Mouse (Mus musculus) cerebellum, adult 18-20 months (tissue): ENCODE results near the gene Ugt1a7c.
"Not testable (repeated sequence)": the region's sequence is repeated elsewhere in the genome, so short reads cannot be mapped to it uniquely, and the experiment has no call there.

Experiments
- DNase-seq, 2 experiments: peaks; one replicate each; pipeline ENCODE4 v3.0.0; 2021

Ugt1a7c gene

DNA sequence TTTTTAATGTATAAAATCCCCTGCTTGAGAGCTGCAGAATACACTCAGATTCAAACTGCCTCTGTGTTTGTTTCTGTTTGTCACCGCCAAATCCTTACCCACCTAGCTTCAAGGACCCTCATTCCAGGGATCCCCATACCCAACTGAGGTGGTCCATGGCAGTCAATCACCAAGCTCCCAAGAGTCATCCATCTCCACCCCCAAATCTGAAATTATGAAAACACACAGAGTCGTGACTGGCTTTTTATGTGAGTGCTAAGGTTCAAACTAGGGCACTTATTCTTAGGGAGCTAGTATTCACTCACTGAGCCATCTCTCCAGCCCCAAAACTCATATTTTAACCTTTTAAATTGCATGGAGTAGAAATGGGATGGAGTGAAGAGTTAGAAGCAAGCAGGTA lies 130.4 kb downstream of the Ugt1a7c start:
- DNase-seq = not testable (repeated sequence)

DNA sequence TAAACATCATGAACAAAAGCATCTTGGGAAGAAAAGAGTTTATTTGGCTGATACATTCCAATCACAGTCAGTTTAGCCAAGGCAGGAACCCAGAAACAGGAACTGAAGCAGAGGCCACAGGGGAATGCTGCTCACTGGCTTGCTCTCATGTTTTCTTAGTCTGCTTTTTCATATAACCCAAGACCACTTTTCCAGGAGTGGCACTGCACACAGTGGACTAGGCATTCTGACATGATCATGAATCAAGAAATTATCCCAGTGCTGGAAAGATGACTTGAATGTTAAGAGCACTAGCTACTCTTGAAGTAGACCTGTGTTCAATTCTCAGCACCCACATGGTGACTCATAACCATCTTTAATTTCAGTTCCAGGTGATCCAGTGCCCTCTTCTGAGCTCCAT lies 130.9 kb downstream of the Ugt1a7c start:
- DNase-seq = no peak

DNA sequence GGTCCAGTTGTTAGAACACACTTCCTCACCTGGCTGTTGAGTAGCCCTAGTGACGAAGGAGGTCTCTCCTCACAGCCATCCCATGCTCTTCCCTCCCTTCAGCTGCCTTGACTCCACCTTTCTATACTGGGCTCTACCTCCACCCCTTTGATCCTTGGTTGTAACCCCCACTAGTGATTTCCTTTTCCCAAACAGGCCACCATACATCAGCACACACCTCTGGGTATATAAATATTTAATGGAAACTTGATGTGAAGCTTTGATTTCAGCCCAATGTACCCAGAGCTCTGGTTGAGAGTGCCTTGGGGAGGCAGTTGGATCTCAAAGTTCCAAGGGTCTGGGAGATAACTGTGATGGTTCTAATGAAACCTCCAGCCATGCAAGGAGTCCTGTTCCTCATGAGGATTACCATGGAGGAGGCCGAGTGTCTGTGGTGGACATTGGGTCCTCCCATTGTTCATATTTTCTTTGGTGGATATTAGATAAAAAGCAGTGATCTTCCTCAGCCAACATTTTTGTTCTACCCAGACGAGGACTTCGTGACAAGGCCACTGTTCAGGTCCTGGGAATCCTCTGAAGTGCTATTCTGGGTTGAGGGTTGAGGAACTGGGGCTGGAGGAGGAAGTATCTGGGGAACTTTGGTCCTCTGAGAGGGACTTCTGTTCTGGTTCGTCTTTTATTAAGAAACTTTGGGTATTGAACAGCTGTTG lies 132.0 kb downstream of the Ugt1a7c start, which contains the start of gene Mroh2a:
Gene Mroh2a, plus strand, starts transcription at position 317 of the 710 bp plus-strand sequence.
- DNase-seq = no peak

DNA sequence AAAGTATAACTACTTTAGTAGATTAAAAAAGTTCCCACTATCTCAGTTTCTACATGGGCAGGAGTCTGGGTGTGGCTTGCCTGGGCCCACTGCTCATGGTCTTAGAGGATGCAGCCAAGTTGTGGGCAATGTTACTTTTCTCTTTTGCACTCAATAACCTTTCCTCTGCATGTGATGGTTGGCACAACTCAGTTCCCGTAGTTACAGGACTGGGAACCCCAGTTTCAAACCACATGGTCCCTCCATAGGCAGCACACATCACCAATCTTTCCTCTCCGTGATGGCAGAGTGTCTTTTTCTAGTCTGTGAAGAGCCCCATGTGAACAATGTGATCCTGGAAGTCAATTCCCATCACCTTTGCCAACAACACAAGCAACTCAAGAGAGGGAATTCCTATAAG lies 132.6 kb downstream of the Ugt1a7c start:
- peak in 1 of 2 experiments; percentile 1 for DNase-seq

DNA sequence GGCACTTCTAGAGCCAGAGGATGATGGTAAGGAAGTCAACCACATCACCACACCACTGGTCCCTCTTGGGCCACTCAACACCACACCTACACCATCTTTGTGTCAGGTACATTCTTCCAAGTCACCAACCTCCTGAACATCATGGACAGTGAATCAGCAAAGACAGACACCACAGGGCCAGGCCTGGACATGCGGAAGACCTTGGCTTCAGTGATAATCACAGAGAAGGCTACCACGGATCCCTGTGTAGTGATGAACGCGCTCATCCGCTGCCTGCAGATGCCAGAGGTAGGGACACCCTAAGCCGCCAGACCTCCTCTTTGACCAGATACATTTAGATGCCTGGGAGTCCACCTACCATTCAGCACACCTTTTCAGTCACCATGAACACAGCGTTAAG lies 133.3 kb downstream of the Ugt1a7c start:
- no peak for DNase-seq

DNA sequence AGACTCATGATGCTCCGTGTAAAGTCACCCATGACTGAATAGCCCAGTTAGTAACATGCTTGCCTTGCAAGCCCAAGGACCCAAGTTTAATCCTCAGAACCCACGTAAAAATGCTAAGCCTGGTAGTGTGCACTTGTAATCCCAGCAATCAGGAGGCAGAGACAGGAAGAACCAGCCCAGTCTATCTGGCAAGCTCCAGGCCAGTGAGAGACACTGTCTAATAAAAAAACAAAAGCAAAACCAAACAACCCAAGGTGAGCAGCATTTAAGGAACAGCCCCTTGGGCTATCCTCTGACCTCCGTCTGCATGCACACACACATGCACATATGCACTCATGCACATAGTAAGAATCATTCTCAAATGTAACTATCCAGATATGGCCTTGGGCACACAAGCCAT lies 134.7 kb downstream of the Ugt1a7c start:
- no peak for DNase-seq

DNA sequence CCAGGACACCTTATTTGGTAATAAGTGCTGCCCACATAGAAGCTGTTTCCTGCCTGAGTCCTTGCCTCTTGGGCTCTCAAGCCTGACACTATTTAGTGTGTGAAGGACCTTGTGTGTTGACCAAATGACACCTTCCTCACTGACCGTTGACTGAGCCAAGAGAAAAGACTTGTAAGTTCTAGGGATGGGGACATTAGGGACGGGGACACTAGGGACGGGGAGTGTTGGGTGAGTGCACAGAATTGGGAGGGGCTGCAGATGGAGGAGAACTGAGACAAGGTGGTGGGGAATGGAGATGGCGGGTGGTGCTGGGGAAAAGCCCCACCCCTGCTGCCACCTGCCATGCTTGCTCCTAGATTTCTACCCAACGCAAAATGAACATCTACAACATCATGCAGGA lies 135.1 kb downstream of the Ugt1a7c start:
- peak in 1 of 2 experiments; percentile 10 for DNase-seq

DNA sequence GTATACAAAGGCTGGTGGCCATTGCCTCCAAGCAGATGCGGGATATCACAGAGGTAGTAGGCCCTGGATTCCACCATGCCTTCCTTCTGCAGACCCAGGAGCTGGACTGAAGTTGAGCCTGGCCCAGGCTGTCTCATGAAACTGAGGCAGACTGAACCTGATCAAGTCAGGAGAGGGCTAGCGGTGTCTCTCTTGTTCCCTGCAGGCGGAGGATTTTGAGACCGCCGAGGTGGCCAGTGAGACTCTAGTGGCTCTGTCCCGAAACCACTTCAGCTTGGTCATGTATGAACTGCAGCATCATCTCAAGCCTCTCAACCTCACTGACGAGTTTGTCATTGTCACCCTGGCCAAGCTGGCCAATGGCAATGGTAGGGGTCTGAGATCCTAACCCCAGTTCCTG lies 135.6 kb downstream of the Ugt1a7c start:
- DNase-seq = no peak

DNA sequence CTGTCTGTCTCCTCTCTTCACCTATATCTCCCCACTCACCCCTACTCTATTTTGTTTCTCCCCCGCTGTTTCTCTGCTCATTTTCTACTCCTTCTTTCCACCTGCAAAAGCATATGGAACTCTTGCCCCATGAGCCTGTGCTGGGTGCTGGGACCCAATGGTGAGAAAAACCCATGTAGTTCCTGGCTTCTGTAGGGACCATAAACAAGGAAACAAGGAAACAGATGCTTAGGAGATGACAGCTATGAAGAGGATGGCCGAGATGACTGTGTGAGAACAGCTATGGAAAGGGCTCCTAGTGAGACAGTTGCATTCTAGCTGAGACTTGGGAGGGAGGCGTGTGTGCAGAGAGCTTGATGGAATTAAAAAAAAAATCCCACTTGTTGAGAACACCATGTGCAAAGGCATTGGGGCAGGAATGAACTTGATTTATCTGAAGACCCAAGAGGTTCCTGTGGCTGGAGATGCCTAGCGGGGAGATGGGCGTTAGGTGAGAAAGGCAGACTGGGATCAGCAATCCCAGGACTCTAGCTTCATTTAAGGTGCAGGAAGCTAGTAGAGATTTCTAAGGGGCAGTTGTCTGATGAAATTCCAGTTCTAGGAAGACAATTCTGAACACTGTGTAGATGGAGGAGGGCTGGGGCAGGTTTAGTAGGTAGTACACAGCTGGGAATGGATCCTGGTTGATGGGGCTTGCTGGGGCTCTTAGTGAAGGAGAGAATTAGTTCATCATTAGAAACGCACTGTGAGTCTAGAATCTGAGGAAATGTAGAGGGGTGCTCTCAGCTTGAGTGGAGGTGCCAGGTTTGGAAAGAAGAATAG lies 136.3 kb downstream of the Ugt1a7c start:
- DNase-seq = no peak

DNA sequence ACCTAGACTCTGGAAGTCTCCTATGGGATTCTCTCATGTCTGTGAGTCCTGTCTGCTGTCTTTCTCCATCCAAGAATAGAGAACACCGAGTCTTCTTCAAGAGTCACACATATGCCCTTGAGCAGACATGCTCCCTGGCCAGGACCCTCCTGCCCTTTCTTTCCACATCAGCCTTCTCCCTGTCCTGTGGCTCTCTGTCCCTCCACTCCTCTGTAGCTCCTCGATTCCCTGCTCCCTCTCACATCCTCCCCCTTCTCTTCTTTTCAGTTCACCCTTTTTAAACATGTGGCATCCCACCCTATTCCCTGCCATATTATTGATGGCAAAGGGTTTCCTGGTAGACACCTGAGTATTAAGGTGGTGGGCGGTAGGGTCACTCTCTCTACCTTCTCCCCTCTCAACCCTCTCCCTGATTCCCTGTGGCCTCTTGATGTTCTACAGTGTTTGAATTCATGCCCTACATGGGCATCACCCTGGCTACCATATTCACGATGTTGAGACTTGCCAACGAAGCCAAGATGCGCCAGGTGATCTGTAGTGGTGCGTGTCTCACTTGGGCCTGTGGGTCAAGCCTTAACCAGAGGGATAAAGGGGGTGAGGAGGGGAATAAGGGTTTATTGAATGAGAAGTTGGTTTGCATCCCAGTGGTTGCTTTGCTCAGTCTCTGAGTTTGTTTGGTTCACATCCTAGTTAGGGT lies 137.1 kb downstream of the Ugt1a7c start:
- peak in 1 of 2 experiments; percentile 3 for DNase-seq

DNA sequence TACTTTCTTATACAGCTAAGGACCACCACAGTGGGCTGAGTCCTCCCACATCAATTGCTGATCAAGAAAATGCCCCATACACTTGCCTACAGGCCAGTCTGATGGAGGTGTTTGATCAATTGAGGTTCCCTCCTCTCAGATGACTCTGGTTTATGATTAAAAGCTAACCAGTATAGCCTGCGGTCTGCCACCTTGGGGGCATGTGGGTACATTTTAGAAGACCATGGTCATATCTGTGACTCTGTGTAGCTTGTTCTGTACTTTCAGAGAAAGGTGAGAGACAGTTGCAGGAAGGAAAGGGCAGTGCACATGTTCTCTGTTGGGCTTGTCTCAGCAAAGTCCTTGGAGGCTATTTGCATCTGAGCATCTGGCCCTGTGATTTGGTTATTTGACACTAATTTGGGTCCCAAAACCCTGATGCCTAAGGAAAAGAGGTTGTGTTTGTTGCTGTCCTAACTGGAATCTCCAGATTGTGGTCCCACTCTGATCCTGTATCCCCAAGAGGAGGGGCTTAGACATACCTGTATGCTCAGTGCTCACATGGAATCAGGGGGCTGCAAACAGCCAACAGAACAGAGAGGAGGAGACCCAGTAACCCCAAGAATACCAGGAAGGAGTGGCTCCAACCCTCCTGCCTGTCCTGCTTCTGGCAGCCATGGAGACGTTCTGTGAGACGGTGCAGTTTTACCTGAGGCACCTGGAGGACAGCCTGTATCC lies 138.0 kb downstream of the Ugt1a7c start:
- DNase-seq = peak in 1 of 2 experiments; percentile 3

DNA sequence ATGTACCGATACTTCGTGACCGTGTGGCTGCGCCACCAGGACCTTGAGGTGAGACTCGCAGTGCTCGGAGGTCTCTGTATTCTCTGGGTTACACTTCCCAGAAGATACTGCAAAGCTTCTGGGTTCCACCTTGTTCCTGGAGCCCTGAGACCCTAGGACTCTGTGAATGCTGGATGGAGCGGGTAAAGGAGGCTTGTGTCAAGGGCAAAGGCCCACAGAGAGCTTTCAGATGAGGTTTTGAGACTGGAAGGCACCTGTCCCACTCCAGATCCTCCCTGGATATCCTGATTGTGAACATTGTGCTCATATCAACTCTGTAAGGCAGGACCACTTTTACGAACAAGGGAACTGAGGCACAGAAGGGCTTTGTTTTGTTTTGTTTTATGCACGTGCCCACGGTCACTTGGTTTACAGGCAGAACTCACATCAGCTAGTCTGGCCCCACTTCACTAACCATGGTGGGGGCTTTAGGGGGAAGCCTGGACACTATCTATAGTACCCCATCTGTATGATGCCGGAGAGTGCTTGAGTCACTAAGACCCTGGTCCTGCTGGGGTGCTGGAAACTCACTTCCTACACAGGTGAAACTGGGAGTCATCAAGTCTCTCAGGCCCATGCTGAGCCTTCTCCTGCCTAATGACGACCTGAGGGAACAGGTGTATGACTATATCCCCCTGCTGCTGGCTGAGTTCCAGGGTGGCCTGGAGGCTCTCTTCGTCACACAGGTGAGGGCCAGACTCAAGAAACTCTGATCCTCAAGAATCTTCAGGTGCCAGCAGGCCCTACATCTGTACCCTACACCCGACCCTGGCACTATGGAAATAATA lies 138.8 kb downstream of the Ugt1a7c start:
- peak in 1 of 2 experiments; percentile 15 for DNase-seq

DNA sequence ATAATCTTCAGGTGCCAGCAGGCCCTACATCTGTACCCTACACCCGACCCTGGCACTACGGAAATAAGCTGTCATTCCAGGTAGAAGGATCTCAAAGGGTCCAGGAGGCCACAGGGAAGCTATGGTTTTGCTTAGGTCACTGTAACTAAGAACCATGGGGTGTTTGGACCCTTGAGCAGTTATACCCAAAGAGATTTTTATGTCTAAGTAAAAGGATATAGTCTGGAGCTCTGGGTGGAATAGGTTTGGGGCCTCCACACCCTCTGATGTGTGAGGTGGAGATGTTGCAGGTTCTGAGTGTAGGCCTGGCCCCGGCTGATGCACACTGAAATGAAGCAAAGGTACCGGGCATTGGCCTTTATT lies 139.4 kb downstream of the Ugt1a7c start:
- DNase-seq = no peak

DNA sequence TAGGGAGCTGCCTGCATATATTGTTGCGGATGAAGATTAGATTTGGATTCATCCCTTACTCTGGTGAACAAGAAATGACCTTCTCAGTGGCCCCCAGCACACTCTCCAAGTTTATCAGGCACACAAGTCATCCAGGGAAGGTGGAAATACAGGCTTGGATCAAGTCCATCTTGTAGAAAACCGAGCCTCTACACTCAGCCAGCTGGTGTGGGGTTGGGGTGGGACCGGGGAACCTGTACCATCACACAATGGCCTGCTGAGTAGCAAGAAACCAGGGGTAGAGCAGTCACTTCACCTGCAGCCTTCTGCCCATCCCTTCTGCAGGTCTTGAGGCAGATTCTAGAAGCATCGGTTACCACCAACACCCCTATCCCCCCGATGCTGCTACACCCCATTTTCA lies 139.8 kb downstream of the Ugt1a7c start:
- peak in 1 of 2 experiments; percentile 6 for DNase-seq

DNA sequence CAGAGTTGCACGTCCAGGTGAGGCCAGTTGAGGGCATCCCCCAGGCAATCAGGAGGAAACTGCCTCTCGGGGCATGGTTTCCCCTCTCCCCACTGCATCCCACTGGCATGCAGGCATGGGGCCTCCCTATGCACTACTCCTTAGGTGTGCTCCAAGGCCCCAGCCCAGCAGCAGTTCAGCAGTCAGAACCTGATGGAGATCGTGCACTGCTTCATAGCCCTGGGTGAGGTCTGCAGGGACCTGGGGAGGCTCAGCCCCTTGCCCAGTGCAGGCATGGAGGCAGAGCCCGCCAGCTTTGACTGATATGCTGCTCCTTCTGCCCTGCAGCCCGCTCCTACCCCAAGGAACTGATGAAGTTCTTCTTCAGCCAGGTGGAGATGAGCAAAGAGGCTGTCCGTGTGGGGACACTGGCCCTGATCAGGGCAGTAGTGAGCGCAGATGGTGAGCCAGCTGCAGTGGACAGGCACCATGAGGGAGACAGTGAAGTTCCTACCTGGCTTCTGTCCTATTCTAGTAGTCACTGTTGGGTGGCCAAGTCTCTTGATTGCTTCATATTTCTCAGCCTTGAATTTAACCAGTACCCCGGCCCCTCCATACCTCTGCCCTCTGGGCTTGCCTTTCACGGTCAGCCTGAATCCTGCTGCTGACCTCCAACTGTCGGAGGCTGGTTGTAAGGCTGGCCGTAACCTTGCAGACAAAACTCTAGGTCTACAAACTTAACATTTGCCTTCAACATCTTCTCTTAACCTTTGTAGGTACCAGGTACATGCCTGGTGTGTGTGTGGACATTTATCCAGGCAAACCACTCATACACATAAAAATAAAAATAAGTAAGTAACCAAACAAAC lies 140.4 kb downstream of the Ugt1a7c start:
- DNase-seq = peak in 1 of 2 experiments; percentile 4

DNA sequence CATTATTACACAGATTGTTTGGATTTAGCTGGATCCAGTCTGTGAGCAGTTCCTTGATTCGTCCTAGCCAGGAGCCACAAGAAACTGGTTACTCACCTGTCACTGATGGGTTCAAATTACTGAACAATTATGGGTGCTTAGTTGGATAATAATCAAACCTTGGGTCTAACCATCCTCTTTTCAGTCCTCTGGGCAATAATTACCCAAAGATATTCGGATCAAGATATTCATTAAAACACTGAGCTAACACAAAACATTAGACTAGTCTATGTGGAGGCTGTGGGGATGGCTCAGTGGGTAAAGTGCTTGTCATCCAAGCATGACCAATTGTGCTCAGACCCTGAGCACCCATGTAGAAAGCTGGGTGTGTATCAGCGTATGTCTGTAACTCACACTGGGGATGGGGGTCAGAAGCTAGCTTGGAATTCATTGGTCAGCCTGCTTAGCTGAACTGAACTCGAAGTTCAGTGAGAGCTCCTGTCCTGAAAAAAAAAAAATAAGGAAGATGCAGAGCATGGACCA lies 141.1 kb downstream of the Ugt1a7c start:
- no peak for DNase-seq

DNA sequence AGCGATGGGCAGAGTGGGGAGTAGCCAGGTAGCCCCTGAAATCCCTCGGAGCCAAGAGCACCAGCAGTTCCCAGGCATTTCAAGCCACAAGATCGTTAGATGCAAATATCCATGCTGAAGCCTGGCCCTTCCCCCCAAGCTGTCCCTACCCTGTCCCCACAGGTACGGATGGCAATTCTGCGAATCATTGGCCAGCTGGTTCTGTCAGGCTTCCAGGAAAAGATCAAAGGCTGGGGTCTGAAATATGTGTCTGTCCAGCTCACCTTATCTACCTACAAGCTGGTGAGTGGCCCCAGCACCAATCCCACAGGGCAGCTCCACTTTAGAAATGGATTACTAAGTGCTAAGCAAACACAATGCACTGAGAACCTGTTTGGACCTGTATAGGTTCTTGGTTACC lies 142.4 kb downstream of the Ugt1a7c start:
- no peak for DNase-seq

DNA sequence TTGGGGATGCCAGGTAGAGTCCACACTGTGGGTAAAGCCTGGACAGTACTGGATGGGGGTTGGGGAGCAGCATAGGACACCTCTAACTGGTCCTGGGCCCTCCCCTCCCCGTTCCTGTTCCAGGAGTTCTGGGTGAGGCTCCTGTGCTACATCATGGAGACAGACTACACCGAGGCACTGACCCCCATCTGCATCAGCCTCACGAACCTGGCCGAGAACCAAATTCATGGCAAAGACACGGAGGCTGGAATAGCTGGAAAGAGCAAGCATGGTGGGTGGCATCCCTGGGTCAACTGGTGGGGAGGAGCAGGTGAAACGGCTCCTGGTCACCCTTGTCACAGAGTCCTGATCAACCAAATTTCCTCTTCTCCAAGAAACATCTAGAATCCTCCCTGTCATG lies 143.9 kb downstream of the Ugt1a7c start:
- no peak for DNase-seq

DNA sequence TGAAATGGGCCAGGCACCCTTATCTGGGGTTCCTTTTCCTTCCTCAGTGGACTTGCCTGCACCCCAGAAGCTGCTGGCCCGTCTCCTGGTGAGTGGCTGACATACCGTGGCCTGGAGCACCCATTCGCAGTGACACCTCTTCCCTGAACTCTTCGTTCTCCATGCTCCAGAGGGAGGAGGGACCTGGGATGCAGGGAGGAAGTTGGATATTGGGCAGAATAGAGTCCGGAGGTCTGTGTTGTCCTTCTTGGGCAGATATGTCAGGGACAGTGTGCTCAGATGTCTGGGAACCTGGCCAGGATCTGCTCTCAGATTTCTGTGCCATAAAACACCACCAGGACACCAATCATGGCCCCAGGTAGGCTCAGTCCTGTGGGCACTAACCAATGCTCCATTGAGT lies 145.2 kb downstream of the Ugt1a7c start:
- DNase-seq = no peak

DNA sequence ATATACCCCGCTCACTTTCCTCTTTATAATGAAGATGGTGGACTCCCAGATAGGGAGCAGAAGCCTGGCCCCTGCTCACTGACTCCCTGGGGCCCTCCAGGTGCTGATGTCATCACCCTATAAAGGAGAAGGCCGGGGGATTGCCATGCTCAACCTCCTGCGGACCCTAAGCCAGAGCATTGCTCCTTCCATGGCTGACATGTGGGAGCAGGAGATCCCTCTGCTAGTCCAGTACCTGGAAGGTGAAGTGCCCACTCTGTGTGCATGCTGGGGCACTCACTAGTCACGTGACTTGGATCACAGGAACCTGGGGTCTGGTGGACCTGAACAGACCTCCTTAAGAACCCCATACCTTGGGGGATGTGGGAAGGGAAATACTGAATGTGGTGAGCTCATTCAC lies 145.7 kb downstream of the Ugt1a7c start:
- DNase-seq = no peak

DNA sequence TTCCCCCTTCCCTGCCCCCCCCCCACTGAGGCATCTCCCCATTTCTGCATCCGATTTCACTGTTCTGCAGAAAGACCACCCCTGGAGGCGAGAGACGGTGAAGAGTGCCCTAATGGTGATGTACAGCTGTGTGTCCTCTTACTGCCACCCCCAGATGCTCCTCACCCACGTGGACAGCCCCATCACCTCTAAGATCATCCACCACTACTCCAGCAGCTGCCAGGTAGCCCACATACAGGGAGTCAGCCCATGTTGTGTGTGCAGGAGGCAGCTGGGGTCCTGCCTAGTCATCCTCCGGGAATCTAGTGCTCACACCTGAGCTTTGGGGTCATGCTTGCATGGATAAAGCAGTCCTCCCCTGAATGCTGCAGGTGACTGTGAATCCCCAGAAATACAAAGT lies 149.0 kb downstream of the Ugt1a7c start:
- no peak for DNase-seq
